Mouse (Mus musculus): ENCODE results near the gene Tet3. TPM values are rescaled to one million over a fixed set of nuclear protein-coding genes. Genes with fewer than 3 reads are reported as not detected.
"Not testable (repeated sequence)": the region's sequence is repeated elsewhere in the genome, so short reads cannot be mapped to it uniquely, and the experiment has no call there.

The Tet3 gene
- polyA plus RNA-seq, 3 experiments from 2014 or later = 13.2 to 19.4 (median 18.7) TPM

DNA sequence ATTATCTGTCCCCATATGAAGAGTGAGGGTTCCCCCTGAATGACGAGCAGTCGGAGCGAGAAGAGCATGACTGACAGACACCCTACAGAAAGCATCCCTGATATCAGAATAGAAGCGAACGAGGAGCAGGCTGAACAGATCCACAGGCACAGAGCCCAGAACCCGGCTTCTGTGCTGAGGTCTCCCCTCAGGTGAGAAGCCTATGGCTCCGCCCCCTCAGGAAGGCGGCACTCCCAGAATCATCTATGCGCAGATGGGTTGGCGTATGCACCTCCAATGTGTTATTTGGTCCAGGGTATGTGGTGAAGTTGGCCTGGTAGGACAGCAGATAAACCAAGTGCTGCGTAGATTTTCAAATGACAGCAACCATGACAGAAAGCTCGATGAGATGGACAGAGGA, 95.8 kb downstream of the Tet3 start:
- ATAC-seq = no peak

DNA sequence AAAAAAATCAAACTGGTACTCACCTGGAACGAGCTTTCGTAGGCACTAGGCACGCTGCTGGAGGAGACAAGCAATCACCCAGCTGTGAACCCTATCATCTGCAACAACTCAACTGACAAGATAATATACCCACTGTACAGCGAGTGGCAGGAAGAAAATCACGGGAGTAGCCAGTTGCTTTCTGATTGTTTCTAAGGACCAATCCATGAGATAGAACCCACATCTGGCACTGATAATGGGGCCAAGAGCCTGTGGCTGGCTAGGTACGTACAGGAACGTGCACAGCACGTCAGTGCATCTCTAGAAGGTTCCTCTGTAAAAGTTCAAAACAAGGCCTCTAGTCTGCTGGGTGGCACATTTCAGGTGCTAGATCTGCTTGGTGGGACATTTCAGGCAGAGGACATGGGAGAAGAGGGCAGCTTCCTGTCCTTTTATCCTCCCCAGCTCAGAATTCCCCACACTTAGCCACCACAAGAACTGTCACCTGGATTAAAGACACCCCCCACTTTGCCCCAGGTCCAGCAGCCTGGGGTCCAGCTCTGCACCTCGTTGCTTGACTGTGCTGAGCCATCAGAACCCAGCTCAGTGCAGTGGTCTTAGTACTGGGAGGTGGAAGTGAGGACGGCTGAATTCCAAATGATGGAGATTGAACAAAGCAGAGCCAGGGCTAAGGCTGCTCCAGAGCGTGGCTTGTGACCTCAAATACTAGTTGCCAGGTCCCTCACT, 97.2 kb downstream of the Tet3 start:
- ATAC-seq = no peak

DNA sequence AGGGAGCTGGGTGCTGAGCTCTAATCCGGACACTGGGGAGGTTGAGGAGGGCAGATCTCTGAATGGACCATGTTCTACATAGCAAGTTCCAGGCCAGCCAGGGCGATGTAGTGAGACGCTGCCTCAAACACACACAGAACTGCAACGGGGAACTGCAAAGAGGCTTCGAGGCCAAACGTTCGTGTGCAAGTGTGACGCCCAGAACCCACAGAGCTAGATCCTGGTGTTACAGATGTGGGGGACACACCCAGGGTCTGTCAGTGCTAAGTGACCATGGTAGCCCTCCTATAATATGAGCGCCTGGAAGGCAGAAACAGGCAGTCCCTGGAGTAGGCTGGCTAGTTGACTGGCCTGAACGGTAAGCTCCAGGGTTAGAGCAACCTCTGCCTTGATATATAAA, 101.4 kb downstream of the Tet3 start:
- ATAC-seq = no peak

DNA sequence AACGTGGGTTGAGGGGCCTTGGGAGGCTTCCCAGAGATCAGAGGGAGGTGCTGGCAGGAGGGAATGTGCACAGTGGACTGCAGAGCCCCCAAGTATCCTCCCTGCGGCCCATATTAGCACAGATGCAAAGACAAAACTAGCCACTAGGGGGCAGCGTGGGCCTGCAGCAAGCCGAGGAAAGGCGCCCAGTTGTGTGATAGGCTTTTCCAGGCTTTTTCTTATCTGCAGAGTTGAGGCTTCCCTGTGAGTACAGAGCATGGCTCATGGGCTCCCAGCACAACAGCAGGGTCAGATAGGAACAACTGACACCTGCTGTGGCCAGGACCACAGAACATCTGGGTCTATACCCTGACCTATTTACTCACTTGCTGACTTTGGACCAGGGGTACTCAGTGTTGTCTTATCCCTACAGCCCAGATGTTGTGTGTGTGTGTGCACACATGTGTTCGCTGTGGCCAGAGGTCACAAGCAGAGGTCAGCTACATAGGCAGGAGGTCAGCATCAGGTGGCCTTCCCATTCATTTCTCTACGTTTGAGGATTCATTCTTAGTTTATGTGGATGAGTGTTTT, 102.2 kb downstream of the Tet3 start:
- peak; percentile 84 for ATAC-seq

DNA sequence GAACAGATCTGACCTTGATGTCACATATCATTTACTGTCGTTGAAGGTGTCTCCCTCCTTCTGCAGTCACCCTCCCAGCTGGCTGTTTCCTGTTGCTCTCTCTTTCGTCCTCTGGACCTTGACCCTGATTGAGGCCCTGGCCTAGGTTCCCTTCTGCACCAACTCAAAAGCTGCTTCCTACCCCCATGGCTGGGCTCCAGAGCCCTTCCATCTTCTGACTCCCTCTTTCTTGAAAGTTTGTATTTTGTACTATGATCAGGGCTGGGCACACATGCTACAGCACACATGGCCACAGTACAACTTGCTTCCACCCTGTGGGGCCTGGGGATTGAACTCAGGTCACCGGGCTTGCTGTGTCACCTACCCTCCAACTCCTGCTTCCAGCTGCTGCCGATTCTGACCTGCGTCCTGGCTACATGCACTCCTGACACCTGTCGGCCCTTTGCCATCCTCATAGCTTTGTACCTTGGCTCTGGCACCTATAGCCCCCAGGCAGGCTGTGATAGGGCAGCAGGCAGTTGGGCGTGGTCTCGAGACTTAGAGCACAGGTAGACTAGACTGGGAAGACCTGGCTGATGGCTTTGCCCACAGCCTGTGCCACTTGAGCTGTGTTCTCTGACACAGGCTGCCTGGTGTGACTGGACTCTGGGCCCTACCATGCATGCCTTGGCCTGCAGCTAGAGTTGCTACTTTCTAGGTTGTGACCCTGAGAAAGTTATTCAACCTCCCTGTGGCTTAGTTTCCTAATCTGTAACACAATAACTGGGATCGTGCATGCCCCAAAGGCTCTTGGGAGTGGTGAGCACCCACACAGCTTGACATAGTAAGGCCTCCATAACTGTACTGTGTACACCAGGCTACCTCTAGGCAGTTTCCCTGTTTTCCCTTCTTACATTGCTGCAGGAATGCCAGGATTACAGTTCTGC, 103.8 kb downstream of the Tet3 start:
- no peak for ATAC-seq

DNA sequence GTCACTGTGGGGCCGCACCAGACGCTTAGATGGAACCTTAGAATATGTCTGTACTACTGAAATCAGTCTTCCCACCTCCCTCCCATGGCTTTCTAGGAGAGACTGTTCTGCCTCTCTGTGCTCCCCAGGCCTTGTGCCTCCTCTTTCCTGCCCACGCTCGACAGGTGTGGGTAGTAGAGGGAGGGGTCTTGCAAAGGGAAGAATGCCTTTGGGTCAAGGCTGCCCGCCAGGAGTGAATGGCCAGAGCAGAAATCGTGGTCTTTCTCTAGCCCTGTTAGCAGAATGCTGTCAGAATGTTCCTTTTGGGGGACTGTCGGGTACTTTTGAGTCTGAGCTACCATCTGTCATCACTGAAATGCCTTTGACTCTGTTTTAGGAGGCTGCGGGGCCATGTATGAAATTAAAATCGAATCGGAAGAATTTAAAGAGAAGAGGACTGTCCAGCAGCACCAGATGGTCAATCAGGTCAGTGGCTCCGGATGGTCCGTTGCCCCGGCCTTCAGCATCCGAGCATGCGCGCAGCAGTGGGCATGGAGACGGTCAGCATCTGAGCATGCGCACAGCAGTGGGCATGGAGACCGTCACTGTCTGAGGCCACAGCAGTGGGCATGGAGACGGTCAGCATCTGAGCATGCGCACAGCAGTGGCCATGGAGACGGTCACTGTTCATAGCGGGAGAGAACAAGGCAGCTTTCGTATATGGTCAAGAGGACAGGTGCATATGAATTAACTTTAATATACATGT, 106.0 kb downstream of the Tet3 start:
- no peak for ATAC-seq

DNA sequence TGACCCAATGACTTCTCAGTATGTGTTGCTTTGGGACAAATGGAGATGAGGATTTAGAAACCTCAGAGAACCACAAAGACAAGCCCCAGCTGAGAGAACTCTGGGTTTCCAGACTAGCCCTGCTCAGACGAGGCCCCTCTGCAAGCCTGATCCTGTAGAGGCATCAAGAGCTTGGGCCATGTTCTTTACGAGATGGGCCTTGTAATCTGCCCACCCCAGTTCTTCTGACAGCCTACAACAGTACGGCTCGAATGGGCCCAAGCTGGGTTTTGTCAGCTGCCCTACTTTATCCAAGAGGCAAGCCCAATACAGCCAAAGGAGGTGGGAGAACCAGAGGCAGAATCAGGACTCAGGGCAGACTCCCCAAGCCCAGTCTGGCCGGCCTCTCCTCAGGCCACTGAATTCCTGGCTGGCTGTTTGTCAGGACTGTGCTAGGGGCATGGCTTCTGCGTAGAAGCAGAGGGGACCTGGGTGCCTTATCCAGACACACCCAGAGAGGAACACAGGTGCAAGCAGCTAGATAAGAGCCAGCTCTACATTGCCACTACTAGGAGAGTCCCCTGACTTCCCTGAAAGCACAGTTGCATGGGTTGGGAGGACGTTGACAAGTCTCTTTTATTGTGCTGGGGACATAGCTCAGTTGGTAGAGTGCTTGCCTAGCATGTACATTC, 107.3 kb downstream of the Tet3 start:
- ATAC-seq = no peak

DNA sequence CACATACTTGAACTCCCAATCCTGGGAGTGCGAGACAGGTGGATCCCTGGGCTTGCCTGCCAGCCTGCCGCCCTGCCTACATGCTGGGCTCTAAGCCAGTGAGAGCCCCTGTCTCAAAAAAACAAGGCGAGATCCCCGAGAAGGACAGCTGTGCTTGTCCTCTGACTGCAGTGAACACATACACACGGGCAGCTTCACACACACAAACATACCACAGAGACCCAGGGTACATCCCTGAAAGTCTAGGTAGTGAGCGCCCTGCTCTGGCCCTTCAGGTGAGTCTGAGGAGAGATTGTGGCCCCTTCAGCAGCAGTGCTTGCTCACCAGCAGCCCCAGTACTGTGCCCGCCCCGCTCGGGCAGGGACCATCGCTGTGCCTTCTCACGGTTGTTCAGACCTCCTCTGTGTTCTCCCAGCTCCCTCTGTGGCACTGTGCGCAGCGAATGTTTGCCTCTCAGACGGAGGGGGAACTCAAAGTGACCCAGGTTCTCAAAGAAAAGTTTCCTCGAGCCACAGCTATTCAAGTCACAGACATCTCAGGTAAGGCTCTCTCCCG, 108.0 kb downstream of the Tet3 start:
- no peak for ATAC-seq

DNA sequence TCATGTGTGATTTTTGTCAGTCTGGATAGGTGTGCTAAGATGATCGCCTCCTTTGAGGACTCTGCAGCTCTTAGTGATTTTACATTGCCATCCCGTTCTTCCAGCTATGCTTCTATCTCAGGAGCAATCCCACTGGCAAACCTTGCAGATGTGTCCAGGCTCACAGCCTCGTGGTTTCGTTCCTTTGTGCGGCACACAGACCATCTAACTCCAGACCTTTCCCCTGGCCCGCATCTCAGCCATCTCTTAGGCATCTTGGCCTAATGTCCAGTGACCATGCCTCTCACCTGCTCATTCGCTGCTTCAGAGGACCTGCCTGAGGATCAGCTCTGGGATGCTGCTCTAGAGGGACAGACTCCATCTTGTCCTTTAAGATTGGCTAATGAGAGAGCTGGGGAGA, 108.7 kb downstream of the Tet3 start:
- ATAC-seq = no peak

DNA sequence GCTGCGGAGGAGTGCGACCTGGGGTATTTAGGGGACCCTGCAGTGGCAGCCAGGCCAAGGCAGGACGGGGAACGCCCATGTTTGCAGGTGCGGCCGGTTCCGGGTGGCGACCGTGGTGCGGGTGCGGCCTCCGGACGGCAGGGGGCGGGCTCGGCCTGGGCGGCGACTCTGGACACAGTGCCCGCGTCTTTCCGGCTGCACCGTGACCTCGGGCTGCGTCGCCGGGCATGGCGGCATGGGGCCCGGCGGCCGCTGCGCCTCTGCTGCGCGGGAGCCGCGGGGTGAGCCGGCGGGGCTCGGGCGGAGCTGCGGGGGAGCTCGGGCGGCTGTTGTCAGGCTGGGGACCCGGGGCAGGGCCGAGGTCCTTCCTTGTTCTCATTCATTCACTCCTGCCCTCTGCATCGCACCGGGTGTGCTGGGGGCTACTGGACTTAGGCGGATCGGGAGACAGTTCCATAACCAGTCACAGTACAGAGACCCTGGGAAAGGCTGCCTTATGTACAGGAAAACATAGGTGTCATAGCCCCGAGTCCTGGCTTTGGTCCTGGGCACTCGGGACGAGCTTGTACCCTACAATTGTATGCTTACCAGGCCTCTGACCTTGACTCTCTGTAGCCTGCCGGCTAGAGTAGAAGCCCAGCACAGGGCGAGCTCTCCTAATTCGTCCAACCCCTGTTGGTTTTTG, 109.5 kb downstream of the Tet3 start:
- ATAC-seq = peak; percentile 96

DNA sequence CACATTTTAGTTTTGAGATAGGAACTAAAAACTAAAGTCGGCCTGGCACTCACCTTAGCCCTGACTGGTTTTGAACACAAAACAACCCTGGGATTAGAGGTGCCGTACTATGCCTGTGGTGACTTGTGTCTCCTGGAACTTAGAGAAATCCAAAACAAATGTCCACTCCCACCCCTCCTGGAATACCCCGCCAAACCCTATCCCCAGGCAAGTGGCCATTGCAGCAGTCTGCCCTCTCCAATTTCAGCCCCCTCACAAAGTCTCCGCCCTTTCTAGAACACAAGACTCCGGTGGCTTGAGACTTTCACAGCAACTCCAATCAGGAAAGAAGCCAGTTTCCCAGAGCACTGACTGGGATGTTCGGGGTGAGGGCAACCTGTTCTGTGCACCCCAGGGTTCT, 110.0 kb downstream of the Tet3 start, which contains the start of gene Bola3:
TSS of gene Bola3 (plus strand) at position 275 of the 400 bp plus-strand sequence.
- no peak for ATAC-seq

DNA sequence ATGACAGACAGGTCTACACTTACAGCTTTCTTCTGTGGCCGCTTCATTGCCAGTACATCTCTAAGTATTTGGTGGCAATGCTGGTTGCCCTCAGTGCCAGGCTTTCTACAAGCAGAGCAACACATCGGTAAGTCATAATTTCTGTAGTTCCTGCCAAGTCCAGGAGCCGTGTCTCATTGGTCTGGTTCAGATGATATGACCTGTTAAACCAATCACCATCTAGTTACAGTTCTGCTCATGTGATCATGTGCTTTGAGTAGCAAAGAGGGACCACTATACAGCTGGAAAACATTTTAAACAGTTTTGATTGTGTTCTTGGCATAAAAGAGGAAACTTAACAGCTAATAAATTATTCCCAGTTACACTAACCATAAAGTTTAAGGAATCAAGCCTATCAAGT, 111.0 kb downstream of the Tet3 start:
- ATAC-seq = no peak

DNA sequence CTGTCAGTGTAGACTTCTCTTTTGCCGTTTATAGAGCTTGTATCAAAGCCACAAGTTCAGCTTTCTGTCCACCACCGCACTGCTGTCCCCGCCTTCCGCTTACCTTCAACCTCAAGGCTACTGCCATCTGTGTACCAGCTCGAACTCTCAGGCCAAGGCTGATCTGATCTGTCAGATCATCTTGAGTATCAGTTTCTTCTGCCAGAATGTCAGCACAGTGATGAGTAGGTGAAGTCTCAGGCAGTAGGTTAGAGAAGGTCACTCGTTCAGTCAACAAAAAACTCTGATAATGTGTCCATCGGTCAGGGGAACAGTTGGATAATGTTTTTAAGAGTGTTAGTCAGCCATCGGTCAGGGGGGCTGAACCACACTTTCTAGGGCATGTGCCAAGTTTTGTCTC, 113.6 kb downstream of the Tet3 start:
- not testable (repeated sequence) for ATAC-seq

DNA sequence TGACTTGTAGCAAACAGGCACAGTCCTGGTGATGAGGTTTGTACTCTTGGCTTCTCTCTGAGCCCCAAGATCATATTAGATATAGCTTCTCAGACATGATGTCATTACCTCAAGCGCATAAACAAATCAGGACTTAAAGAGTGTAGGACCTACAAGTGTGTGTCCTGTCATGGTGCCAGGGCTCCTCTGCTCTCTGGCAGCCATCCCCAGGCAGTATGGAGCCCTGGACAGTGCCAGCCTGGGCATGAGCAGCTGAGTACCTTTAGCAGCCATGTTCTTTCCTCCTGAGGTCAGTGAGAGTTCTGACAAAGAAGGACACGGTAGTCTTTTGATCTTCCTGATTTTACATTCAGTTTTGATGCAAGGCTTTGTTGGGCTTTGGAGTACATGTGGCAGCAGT, 115.9 kb downstream of the Tet3 start:
- ATAC-seq = no peak

DNA sequence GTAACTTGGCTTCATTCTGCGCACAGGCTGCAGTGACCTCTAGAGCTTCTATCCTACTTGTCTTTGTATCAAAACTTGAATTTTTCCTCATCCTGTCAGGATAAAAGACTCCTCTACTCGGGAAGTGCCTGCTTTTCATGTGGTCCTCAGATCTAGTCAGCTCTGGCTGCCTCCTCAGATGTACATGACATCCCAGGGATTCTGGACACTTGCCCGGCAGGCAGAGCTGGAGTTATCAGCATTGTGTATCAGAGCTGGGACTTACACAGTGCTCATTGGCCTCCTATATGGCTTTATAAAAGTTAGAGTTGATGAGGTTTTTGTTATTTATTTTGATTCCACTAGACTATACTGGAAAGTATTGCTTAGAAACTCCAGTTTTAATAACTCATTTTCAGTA, 117.5 kb downstream of the Tet3 start:
- ATAC-seq = no peak

DNA sequence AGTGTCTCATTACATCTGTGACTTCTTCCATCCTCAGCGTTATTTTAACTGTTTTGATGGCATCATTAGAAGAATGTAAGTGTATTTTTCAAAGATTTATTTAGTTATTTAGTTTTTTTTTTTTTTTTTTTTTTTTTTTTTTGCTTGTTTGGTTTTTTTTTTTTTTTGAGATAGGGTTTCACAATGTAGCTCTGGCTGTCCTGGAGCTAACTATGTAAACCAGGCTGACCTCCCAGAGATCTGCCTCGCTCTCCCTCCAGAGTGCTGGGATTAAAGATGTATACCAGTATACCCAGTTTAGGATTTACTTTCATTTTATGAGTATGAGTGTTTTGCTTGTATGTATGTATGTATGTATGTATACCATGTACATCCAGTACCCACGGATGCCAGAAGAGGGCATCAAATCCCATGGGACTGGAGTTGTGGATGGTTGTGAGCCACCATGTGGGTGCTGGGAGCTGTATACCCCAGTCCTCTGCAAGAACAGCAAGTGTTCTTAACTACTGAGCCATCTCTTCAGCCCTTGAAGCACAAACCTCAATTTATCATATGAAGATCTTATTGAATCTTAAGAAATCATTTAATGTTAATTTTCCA, 131.2 kb downstream of the Tet3 start:
- ATAC-seq = no peak

DNA sequence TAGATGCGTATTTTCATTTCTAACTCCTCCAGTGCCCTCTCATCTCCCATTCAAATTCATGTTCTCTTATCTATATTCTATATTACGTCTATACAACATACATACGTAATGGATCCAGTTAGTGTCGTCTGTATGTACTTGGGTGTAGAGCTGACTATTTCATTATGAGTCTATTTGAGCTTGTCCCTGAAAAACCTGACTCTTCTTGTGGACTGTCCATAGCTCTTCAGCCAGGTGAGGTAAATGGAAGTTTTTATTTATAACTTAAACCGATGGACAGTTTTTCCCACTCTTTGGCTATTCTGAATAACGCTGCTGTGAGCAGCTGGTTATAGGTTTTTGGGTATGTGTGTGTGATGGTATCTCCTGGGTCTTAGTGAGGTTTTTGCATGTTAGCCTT, 132.1 kb downstream of the Tet3 start:
- ATAC-seq = no peak

DNA sequence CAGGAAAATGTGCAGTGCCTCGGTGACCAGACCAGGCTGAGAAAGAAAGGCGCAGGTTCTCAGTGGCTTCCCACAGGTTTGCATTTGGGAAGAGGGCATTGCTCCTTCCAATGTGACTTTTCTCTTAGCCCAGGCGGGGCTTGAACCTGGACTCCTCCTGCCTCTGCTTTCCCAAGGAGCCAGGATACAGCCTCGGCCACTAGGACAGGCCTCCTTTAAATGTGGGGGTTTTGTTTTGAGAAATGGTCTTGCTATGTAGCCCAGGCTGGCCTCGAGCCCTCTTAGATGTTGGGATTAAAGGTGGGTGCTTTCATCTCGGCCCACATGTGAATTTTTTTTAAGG, 132.5 kb downstream of the Tet3 start:
- ATAC-seq = no peak

DNA sequence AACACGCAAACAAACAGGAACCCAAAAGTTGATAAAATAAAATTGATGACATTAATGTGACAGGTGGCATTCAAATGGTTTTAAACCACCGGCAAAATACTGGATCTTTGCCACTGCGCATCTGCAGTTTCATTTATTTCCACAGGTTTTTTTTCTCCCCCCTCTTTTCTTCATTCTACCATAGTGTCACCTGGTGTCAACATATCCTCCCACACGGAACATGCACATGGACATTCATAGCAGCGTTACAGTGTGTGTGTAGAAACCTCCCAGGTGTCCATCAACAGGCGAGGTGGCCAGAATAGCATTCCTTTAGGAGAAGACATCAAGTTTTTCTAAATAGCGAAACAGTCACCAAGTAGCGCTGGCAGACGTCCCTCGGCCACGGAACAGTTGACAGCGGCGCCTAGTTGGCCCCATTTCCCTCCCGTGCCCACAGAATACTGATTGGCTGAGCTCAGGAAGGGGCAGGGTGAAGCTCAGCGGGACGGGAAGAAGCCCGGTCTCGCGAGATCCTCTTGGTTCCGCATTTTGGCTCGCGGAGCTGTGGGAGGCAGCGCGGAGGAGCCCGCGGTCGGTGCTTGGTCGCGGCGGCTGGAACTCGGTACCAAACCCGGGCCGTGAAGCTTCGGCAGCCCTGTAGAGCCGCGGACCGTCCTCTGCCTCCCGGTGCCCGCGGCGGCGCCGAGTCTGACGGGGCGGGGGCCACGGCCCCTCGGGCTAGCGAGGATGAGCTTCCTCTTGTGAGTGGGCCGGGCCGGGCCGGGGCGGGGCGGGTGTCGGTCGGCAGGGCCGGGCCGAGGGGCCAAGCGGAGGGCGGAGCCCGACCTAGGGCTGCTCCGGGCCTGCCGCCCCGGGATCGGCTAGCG, 133.1 kb downstream of the Tet3 start, which contains the start of the genes Mthfd2 and Mob1a:
TSS of gene Mthfd2 (minus strand) at position 384 of the 869 bp plus-strand sequence.
TSS of gene Mob1a (plus strand) at position 492 of the 869 bp plus-strand sequence.
- peak; percentile 97 for ATAC-seq
